Mouse (Mus musculus) embryonic facial prominence, embryonic 10.5 days (tissue): ENCODE results near the gene Dvl2. TPM values are rescaled to one million over a fixed set of nuclear protein-coding genes. Genes with fewer than 3 reads are reported as not detected.
"Not testable (repeated sequence)": the region's sequence is repeated elsewhere in the genome, so short reads cannot be mapped to it uniquely, and the experiment has no call there.

Experiments used
- DNase-seq: peaks from one replicate; pipeline ENCODE4 v3.0.0-alpha.2; 2017; ENCODE audit warnings: low spot score
- H3K27ac ChIP-seq: fragments of 300-500 bp; sonication (generic); replicated peaks from 2 replicates; pipeline ENCODE4 v1.5.1; 2016; ENCODE audit warnings: mild to moderate bottlenecking
- H3K27me3 ChIP-seq: fragments of 300-500 bp; sonication (generic); replicated peaks from 2 replicates; pipeline ENCODE4 v1.6.1; 2016; ENCODE audit warnings: low read depth, mild to moderate bottlenecking; ENCODE audit not compliant: poor library complexity, severe bottlenecking
- H3K36me3 ChIP-seq: fragments of 300-500 bp; sonication (generic); replicated peaks from 2 replicates; pipeline ENCODE4 v1.6.1; 2016; ENCODE audit warnings: mild to moderate bottlenecking, moderate library complexity
- H3K4me1 ChIP-seq: fragments of 300-500 bp; sonication (generic); 2 replicates; pipeline ENCODE4 v1.6.1; 2016
- H3K4me3 ChIP-seq: fragments of 300-500 bp; sonication (generic); 2 replicates; pipeline ENCODE4 v1.5.1; 2016; ENCODE audit warnings: mild to moderate bottlenecking, moderate library complexity
- H3K9me3 ChIP-seq: fragments of 300-500 bp; sonication (generic); 2 replicates; pipeline ENCODE4 v1.6.1; 2016; ENCODE audit warnings: mild to moderate bottlenecking
- WGBS: fragments of 180-500 bp; shearing (Covaris S2); methylation state at CpG from one replicate; pipeline ENCODE4 v1.1.7; 2016; 5-methylcytosine and 5-hydroxymethylcytosine counted together
- polyA plus RNA-seq: library from polyadenylated mRNA; unstranded; fragments of >200 nt; fragmentation: Nextera tagmentation; extraction: Ambion mirVana; gene quantifications from 2 replicates; pipeline ENCODE4 v1.2.1, GENCODE M21; 2016

Dvl2 gene
- 59.0 and 59.8 TPM in 2 replicates for polyA plus RNA-seq

DNA sequence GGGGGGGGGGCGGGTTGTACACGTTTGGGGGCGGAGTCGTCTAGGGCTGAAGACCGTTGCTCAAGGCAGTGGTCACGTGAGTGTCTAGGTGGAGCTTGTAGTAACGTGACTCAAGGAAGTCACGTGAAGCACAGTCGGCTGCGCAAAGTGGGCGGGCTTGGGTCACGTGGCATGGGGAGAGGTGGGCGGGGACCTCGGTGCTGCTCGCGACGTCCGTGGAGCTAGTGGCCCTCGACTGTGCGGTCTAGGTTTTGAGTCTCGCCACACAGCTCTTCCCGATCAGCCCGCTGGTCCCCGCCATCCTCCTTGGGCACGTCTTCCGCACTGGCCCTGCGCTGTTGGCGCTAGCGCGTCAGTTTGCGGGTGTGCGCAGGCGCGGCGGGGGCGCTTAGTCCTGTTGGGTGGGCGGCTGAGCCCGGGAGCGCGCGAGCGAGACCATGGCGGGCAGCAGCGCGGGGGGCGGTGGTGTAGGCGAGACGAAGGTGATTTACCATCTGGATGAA lies at the start of gene Dvl2:
Gene Dvl2 (plus strand): TSS at position 200 of the 503 bp plus-strand sequence.
- peaks cover 46% of the 10 kb centered on the region for H3K4me1 ChIP-seq

DNA sequence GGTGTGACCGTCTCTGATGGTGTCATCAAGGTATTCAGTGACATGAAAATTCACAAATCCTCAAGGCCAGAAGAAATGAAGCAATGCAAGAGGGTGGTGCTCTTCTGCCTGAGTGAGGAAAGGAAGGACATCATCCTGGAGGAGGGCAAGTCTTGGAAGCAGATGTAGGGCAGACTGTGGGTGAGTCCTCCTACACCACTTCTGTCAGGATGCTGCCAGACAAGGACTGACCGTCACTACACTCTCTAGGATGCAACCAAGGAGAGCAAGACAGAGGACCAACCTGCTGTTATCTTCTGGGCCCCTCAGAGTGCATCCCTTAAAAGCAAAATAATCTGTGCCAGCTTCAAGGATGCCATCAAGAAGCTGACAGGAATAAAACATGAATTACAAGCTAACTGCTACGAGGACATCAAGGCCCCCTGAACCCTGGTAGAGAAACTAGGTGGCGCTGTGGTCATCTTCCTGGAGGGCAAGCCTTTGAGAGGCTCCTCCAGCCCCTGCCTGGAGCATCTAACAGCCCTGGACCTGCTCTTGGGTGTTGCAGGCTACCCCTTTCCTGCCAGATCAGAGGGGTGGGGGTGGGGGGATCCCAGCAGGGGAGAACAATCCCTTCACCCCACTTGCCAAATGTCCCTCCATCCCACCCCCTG lies 49.5 kb upstream of the Dvl2 start:
- peaks cover 6% of the 10 kb centered on the region for H3K36me3 ChIP-seq
- H3K4me3 ChIP-seq: no peak overlapping the region

More for the DNA sequence above, at the start of gene Dvl2:
- peak within 1 kb of the TSS; percentile 94 for H3K27ac ChIP-seq
- H3K27me3 ChIP-seq: no peaks in the 10 kb centered on the region
- WGBS: under 1% methylated on average over 48 of the region's 48 CpGs
- DNase-seq: peak; percentile 96
- H3K36me3 ChIP-seq: peaks cover 47% of the 10 kb centered on the region
- peak within 1 kb of the TSS; percentile 99 for H3K4me3 ChIP-seq
- H3K9me3 ChIP-seq: no peaks in the 10 kb centered on the region

DNA sequence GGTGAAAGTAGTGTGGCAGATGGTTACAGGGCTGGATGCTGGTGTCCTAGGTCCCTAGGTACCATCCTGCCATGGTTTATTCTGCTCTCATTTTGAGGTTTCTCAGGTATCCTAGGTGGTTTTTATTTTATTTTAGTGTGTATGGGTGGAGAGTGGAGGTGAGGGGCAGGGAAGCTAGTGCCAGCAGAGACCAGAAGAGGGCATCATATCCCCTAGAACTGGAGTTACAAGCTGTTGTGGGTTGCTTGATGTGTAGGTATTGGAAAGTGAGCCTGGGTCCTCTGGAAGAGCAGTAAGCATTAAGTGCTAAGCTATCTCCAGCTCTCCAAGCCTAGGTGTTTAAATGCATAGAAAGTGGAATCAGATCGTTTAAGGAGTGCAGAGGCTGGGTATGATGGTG lies 48.1 kb upstream of the Dvl2 start:
- Histone ChIP-seq H3K9me3 (no peaks in the 10 kb centered on the region), H3K27ac (no peak overlapping the region), H3K36me3 (no peaks in the 10 kb centered on the region), H3K4me3 (no peak overlapping the region), H3K27me3 (peaks cover 10% of the 10 kb centered on the region), H3K4me1 (peaks cover 19% of the 10 kb centered on the region)
- WGBS: 49% methylated on average over 1 of the region's 1 CpGs
- no peak for DNase-seq

More for the DNA sequence above, 49.5 kb upstream of the Dvl2 start:
- Histone ChIP-seq H3K27me3 (peaks cover 10% of the 10 kb centered on the region), H3K27ac (no peak overlapping the region), H3K9me3 (no peaks in the 10 kb centered on the region), H3K4me1 (peaks cover 32% of the 10 kb centered on the region)
- DNase-seq: no peak
- 43% methylated on average over 4 of the region's 4 CpGs for WGBS

DNA sequence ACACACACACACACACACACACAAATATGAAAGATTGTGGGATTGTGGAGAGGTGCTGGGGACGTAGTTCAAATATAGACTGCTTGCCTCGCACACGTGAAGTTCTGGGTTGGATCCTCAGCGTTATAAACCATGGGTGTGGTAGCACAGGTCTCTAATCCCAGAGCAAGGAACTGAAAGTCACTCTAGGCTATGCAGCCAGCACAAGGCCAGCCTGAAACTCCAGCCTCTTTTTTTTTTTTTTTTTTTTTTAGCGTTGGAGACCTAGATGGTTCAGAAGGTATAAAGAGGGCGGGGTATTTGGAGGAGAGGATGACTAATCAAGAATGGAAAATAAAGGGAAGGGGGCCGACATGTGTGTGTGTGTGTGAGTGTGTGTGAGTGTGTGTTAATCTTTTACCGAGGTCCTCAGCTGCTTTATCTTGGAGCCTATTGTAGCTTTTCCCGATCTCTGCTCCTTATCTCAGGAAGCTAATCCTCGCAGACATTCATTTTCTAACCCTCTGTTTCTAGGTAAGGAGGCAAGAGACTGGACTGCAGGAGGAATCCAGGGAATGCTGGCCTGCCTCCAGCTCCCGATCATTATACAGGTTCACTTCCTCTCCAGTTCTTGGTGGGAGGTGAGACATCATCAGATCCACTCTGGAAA lies 47.0 kb upstream of the Dvl2 start:
- no peaks in the 10 kb centered on the region for H3K36me3 ChIP-seq
- no peak for DNase-seq
- H3K27ac ChIP-seq: no peak overlapping the region
- 76% methylated on average over 11 of the region's 11 CpGs for WGBS
- H3K4me1 ChIP-seq: peaks cover 10% of the 10 kb centered on the region
- peaks cover 10% of the 10 kb centered on the region for H3K27me3 ChIP-seq
- H3K9me3 ChIP-seq: no peaks in the 10 kb centered on the region
- no peak overlapping the region for H3K4me3 ChIP-seq

DNA sequence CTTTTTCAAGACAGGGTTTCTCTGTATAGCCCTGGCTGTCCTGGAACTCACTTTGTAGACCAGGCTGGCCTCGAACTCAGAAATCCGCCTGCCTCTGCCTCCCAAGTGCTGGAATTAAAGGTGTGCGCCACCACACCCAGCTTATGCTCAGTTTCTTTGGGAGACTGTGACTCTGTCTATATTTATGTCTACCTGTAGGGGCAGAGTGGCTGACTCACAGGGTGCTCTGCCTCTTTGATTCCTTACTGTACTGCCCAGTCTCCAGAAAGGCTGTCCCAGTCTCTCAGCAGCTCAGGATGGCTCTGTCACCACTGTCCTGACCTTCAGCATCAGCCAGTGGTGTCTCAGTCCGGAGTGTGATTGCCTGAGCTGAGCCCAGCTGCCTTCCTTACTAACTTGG lies 44.8 kb upstream of the Dvl2 start:
- DNase-seq, H3K4me3 ChIP-seq: not testable (repeated sequence)
- WGBS: 80% methylated on average over 4 of the region's 4 CpGs

DNA sequence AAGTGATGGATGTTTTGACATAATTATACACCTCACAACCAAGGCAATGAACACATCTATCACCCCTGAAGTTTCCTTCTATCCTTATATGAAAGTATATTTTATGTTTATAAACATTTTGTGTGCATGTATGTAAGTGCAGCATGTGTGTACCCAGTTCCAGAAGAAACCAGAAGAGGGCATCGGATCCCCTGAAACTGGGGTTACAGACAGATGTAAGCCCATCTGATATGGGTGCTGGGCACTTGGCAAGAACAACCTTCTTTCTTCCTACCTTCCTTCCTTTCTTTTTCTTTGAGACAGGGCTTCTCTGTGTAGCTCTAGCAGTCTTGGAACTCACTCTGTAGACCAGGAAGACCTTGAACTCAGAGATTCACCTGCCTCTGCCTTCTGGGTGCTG lies 44.2 kb upstream of the Dvl2 start:
- H3K27me3 ChIP-seq: peaks cover 10% of the 10 kb centered on the region
- no peaks in the 10 kb centered on the region for H3K4me1 ChIP-seq
- no peak overlapping the region for H3K27ac ChIP-seq
- no peak for DNase-seq
- no peaks in the 10 kb centered on the region for H3K9me3 ChIP-seq
- H3K36me3 ChIP-seq: no peaks in the 10 kb centered on the region
- WGBS: 83% methylated on average over 1 of the region's 1 CpGs
- no peak overlapping the region for H3K4me3 ChIP-seq

More for the DNA sequence above, 44.8 kb upstream of the Dvl2 start:
- H3K36me3 ChIP-seq, H3K27me3 ChIP-seq, H3K9me3 ChIP-seq, H3K27ac ChIP-seq, H3K4me1 ChIP-seq: not testable (repeated sequence)

DNA sequence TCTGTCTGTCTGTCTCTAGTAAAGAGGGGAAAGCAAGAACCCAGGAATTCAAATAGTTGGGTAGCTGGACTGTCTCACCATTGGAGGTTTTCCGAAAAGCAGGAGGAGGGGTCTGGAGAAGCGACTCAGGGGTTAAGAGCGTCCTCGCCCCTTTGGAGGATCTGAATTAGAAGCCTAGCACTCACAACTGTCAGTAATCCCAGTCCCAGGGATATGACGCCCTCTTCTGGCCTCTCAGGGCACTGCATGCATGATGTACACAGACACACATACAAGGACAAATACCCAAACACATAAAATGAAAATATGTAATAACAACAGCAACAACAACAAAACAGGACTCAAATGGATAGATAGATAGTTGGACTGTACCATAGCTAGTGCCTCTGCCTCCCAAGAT lies 39.8 kb upstream of the Dvl2 start:
- WGBS: 25% methylated on average over 5 of the region's 5 CpGs
- DNase-seq: no peak
- H3K27me3 ChIP-seq: peaks cover 46% of the 10 kb centered on the region
- H3K36me3 ChIP-seq: no peaks in the 10 kb centered on the region
- no peak overlapping the region for H3K4me3 ChIP-seq
- no peak overlapping the region for H3K27ac ChIP-seq
- no peaks in the 10 kb centered on the region for H3K9me3 ChIP-seq
- peaks cover 6% of the 10 kb centered on the region for H3K4me1 ChIP-seq

DNA sequence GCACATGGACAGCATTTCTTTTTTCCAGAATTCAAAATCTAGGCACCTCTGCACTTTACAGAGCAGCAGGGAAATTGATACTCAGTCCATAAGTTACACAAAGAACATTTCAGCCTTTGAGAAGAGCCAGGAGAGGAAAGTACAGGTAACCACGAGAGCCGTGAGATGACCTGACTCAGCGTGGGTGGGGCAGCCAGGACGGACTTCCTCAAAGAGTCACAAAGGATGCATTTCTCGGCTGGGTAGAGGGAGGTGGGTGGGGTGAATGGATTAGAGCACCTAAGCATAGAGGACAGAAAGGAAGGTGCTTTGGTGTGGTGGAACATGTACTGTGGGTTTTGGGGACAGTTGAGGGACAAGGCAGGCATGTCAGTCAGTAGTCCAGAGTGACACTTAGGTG lies 38.6 kb upstream of the Dvl2 start:
- H3K9me3 ChIP-seq: no peaks in the 10 kb centered on the region
- peaks cover 17% of the 10 kb centered on the region for H3K4me1 ChIP-seq
- no peak overlapping the region for H3K4me3 ChIP-seq
- no peak overlapping the region for H3K27ac ChIP-seq
- peaks cover 59% of the 10 kb centered on the region for H3K27me3 ChIP-seq
- 59% methylated on average over 5 of the region's 5 CpGs for whole genome bisulfite sequencing
- no peaks in the 10 kb centered on the region for H3K36me3 ChIP-seq
- no peak for DNase-seq

DNA sequence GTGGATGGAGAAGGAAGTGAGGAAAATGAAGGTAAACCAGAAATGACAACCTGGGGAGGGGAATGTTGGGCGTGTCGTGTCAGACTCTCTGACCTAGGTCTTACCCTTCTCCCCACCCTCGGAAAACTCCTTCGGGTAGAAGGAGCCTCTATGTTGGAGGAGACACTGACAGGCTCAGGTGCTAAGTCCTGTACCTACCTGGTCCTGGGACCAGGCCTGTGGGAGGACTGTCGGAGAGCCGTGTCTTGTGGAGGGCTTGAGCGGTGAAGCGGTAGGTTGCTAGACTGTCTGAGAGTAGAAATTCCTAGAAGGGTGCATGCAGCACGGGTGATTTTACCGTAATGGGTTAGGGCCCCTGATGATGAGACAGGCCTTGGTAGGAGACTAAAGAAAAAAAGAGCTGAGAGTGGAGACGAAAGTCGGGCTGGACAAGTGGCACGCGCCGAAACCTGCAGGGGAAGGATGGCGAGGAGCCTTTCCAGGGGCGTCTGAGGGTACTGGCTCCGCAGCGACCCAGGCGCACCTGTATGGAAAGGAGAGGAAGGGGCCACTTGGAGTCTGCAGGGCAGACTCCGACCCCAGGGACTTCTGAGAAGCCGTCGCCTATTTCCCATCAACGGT lies 35.6 kb upstream of the Dvl2 start, which contains the start of gene Cldn7:
Gene Cldn7 (plus strand): TSS at position 130 of the 621 bp plus-strand sequence.
- Histone ChIP-seq H3K27ac (peak within 1 kb of the TSS; percentile 76), H3K4me1 (peaks cover 19% of the 10 kb centered on the region), H3K27me3 (peaks cover 78% of the 10 kb centered on the region), H3K9me3 (no peaks in the 10 kb centered on the region), H3K36me3 (peaks cover 25% of the 10 kb centered on the region), H3K4me3 (peak within 1 kb of the TSS; percentile 56)
- 10% methylated on average over 24 of the region's 24 CpGs for WGBS
- DNase-seq: peak; percentile 30

DNA sequence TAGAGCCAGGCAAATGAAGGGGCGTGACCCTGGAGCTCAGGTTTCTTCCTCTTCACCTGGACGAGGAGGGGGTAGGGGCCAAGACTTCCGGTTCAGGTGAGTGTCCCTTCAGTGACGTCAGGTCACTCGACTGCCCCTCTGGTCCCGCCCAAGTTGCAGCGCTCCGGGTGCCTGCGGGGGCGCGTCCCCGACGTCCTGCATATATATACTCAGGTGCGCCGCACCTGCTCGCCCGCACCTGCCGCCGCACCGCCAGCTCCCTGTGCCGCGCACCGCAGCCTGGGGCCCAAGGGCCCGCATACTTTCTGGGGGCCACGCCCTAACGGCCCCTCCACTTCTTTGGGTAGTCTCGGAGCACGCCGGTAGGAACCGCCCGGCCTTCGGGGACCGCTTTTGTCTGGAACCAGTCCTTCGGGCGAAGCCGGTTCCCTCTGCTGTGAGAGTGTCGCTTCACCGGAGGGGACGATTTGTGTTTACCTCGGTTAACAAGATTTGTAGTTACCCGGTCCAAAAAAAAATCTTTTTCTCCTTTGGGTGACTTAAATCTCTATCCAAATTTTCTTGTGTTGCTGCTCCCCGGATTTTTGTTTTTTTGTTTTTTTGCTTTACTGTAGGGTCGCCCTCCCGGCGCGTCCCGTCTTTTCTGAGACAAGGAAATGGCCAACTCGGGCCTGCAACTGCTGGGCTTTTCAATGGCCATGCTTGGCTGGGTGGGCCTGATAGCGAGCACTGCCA lies 35.0 kb upstream of the Dvl2 start:
- DNase-seq: peak; percentile 66

DNA sequence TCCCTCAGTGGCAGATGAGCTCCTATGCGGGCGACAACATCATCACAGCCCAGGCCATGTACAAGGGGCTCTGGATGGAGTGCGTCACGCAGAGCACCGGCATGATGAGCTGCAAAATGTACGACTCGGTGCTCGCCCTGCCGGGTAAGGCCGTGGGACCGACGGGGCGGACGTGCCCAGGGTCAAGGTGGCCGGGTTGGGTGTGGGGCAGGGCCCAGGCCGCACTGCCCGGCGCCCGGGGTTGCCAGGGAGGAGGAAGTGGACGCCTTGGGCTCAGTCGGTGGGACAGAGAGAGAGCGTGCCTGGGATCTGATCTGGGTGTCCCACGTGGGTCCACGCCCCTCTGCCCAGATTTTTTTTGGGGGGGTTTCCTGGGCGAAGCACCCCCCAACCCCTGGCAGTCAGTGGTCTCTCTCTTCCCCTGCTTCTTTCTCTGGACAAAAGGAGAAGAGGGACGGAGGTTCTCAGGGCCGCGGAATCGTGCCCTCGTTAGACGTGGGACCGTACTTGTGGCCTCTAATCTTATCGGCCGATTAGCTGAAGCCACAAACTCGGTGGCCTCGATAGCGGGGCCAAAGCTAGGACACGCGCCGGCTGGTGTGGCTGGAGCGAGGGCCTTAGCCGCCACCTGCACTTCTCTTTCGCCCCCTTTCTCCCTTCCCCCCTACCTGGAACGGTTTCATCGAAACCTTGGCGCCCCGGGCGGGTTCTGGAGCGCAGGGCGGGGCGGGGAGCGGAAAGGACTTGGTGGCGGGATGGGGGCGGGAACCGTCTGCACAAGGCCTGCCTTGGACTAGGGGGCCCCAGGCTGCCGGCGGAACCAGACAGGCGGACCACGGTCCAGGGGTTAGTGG lies 34.2 kb upstream of the Dvl2 start:
- peaks cover 19% of the 10 kb centered on the region for H3K4me1 ChIP-seq
- H3K36me3 ChIP-seq: peaks cover 36% of the 10 kb centered on the region
- H3K4me3 ChIP-seq: peak overlapping the region; percentile 56
- H3K9me3 ChIP-seq: no peaks in the 10 kb centered on the region
- peak overlapping the region; percentile 76 for H3K27ac ChIP-seq
- WGBS: 2% methylated on average over 59 of the region's 59 CpGs
- H3K27me3 ChIP-seq: peaks cover 75% of the 10 kb centered on the region
- DNase-seq: peak; percentile 72

More for the DNA sequence above, 35.0 kb upstream of the Dvl2 start:
- peak overlapping the region; percentile 56 for H3K4me3 ChIP-seq
- peak overlapping the region; percentile 76 for H3K27ac ChIP-seq
- peaks cover 78% of the 10 kb centered on the region for H3K27me3 ChIP-seq
- 2% methylated on average over 49 of the region's 49 CpGs for WGBS
- H3K9me3 ChIP-seq: no peaks in the 10 kb centered on the region
- peaks cover 19% of the 10 kb centered on the region for H3K4me1 ChIP-seq
- peaks cover 32% of the 10 kb centered on the region for H3K36me3 ChIP-seq
